Mouse (Mus musculus): ENCODE results near the gene Ets2.
A peak's percentile ranks its signal among the peaks of the same experiment; 100 is the strongest.

The Ets2 gene

GRCm38 (mm10) chr16:95769066-95769995 is 67.5 kb downstream of the Ets2 start:
- DNase-seq (ENCODE audit: low spot score in 2 of 2): peak; percentile 89 to 94

GRCm38 (mm10) chr16:95769996-95770334 is 68.1 kb downstream of the Ets2 start:
- DNase-seq (ENCODE audit: low spot score in 2 of 2): no peak

GRCm38 (mm10) chr16:95770402-95770801 is 68.5 kb downstream of the Ets2 start:
- DNase-seq (ENCODE audit: low spot score in 2 of 2): peak in 1 of 2 experiments; percentile 36

All from right cerebral cortex, postnatal 10 days (tissue).